Mouse (Mus musculus) hindbrain, embryonic 15.5 days (tissue): ENCODE results near the gene Ros1. TPM values are rescaled to one million over a fixed set of nuclear protein-coding genes. Genes with fewer than 3 reads are reported as not detected.
A peak's percentile ranks its signal among the peaks of the same experiment; 100 is the strongest.

ENCODE experiments used
- ATAC-seq: fragments of 200-750 bp; cut with Nextera tagmentation; 2 replicates; pipeline ENCODE4 v1.8.0; 2017; ENCODE audit warnings: low read depth, moderate number of reproducible peaks, moderate TSS enrichment; ENCODE audit not compliant: low FRiP score
- H3K27ac ChIP-seq: fragments of 300-500 bp; sonication (generic); replicated peaks from 2 replicates; pipeline ENCODE4 v1.5.1; 2015; ENCODE audit warnings: mild to moderate bottlenecking, inconsistent platforms
- H3K27me3 ChIP-seq: fragments of 300-500 bp; sonication (generic); 2 replicates; pipeline ENCODE4 v1.6.1; 2015; ENCODE audit warnings: control low read depth, inconsistent platforms
- H3K36me3 ChIP-seq: fragments of 300-500 bp; sonication (generic); 2 replicates; pipeline ENCODE4 v1.6.1; 2015; ENCODE audit warnings: control low read depth, inconsistent platforms
- H3K4me1 ChIP-seq: fragments of 300-500 bp; sonication (generic); replicated peaks from 2 replicates; pipeline ENCODE4 v1.6.1; 2015; ENCODE audit warnings: control low read depth, inconsistent platforms
- H3K4me2 ChIP-seq: fragments of 300-500 bp; sonication (generic); 2 replicates; pipeline ENCODE4 v1.6.1; 2015; ENCODE audit warnings: moderate library complexity, mild to moderate bottlenecking, inconsistent platforms
- H3K4me3 ChIP-seq: fragments of 300-500 bp; sonication (generic); 2 replicates; pipeline ENCODE4 v1.5.1; 2015; ENCODE audit warnings: mild to moderate bottlenecking, inconsistent platforms
- H3K9ac ChIP-seq: fragments of 300-500 bp; sonication (generic); 2 replicates; pipeline ENCODE4 v1.6.1; 2015; ENCODE audit warnings: inconsistent platforms
- H3K9me3 ChIP-seq: fragments of 300-500 bp; sonication (generic); 2 replicates; pipeline ENCODE4 v1.6.1; 2016; ENCODE audit warnings: control low read depth, inconsistent platforms
- WGBS: fragments of 180-500 bp; shearing (Covaris S2); methylation state at CpG from one replicate; pipeline ENCODE4 v1.1.7; 2015; 5-methylcytosine and 5-hydroxymethylcytosine counted together
- polyA plus RNA-seq: library from polyadenylated mRNA; unstranded; fragments of >200 nt; fragmentation: Nextera tagmentation; extraction: Ambion mirVana; gene quantifications from 2 replicates; pipeline ENCODE4 v1.2.1, GENCODE M21; 2015

Ros1 gene
- polyA plus RNA-seq, 1 experiment from 2014 or later, result not detected

GRCm38 (mm10) chr10:52216797-52217563 is 21.9 kb upstream of the Ros1 start:
- no peak overlapping the region for H3K4me3 ChIP-seq
- no peak overlapping the region for H3K27ac ChIP-seq
- WGBS, result 24% methylated on average over 7 of the region's 7 CpGs
- peak; percentile 84; the same call in 1 of the 2 replicates for ATAC-seq
- H3K4me1 ChIP-seq, result no peaks in the 10 kb centered on the region
- H3K4me2 ChIP-seq, result no peak overlapping the region
- no peaks in the 10 kb centered on the region for H3K36me3 ChIP-seq
- H3K9ac ChIP-seq, result no peak overlapping the region
- H3K27me3 ChIP-seq, result no peaks in the 10 kb centered on the region
- H3K9me3 ChIP-seq, result no peaks in the 10 kb centered on the region

GRCm38 (mm10) chr10:52215267-52215818 is 20.3 kb upstream of the Ros1 start:
- Histone ChIP-seq H3K4me1 (no peaks in the 10 kb centered on the region), H3K9me3 (no peaks in the 10 kb centered on the region), H3K4me2 (no peak overlapping the region), H3K9ac (no peak overlapping the region), H3K27me3 (no peaks in the 10 kb centered on the region), H3K27ac (no peak overlapping the region), H3K4me3 (no peak overlapping the region), H3K36me3 (no peaks in the 10 kb centered on the region)
- no peak for ATAC-seq
- WGBS, result 81% methylated on average over 2 of the region's 2 CpGs

GRCm38 (mm10) chr10:52204006-52204405 is 9.0 kb upstream of the Ros1 start:
- Histone ChIP-seq H3K27ac (no peak overlapping the region), H3K36me3 (no peaks in the 10 kb centered on the region), H3K9me3 (no peaks in the 10 kb centered on the region), H3K4me3 (no peak overlapping the region), H3K4me2 (no peak overlapping the region), H3K27me3 (no peaks in the 10 kb centered on the region), H3K9ac (no peak overlapping the region), H3K4me1 (no peaks in the 10 kb centered on the region)
- no peak for ATAC-seq
- 84% methylated on average over 2 of the region's 2 CpGs for WGBS

GRCm38 (mm10) chr10:52185900-52186299 is 9.1 kb downstream of the Ros1 start:
- H3K4me1 ChIP-seq, result no peaks in the 10 kb centered on the region
- H3K4me2 ChIP-seq, result no peak overlapping the region
- no peak overlapping the region for H3K9ac ChIP-seq
- no peak overlapping the region for H3K27ac ChIP-seq
- no peaks in the 10 kb centered on the region for H3K36me3 ChIP-seq
- no peaks in the 10 kb centered on the region for H3K9me3 ChIP-seq
- ATAC-seq, result no peak
- WGBS, result 88% methylated on average over 4 of the region's 4 CpGs
- no peaks in the 10 kb centered on the region for H3K27me3 ChIP-seq
- H3K4me3 ChIP-seq, result no peak overlapping the region

- no peak for ATAC-seq
- 89% methylated on average over 3 of the region's 3 CpGs for WGBS
- Histone ChIP-seq H3K4me2 (no peak overlapping the region), H3K27ac (no peak overlapping the region), H3K27me3 (no peaks in the 10 kb centered on the region), H3K9ac (no peak overlapping the region), H3K4me3 (no peak overlapping the region), H3K4me1 (no peaks in the 10 kb centered on the region), H3K36me3 (no peaks in the 10 kb centered on the region), H3K9me3 (no peaks in the 10 kb centered on the region)
Measured at GRCm38 (mm10) chr10:52182878-52183277, 12.2 kb downstream of the Ros1 start.

GRCm38 (mm10) chr10:52174376-52174775 is 20.7 kb downstream of the Ros1 start:
- ATAC-seq, result no peak
- H3K9ac ChIP-seq, result no peak overlapping the region
- no peak overlapping the region for H3K27ac ChIP-seq
- 60% methylated on average over 4 of the region's 4 CpGs for WGBS
- no peaks in the 10 kb centered on the region for H3K36me3 ChIP-seq
- H3K4me3 ChIP-seq, result no peak overlapping the region
- no peaks in the 10 kb centered on the region for H3K9me3 ChIP-seq
- no peaks in the 10 kb centered on the region for H3K4me1 ChIP-seq
- no peak overlapping the region for H3K4me2 ChIP-seq
- H3K27me3 ChIP-seq, result no peaks in the 10 kb centered on the region

- Histone ChIP-seq H3K27ac (no peak overlapping the region), H3K4me3 (no peak overlapping the region), H3K4me2 (no peak overlapping the region), H3K4me1 (no peaks in the 10 kb centered on the region), H3K9me3 (no peaks in the 10 kb centered on the region), H3K27me3 (no peaks in the 10 kb centered on the region), H3K36me3 (no peaks in the 10 kb centered on the region), H3K9ac (no peak overlapping the region)
- 96% methylated on average over 1 of the region's 1 CpGs for WGBS
- no peak for ATAC-seq
Measured at GRCm38 (mm10) chr10:52170489-52170888, 24.6 kb downstream of the Ros1 start.

GRCm38 (mm10) chr10:52169841-52170240 is 25.2 kb downstream of the Ros1 start:
- Histone ChIP-seq H3K36me3 (no peaks in the 10 kb centered on the region), H3K9ac (no peak overlapping the region), H3K4me2 (no peak overlapping the region), H3K9me3 (no peaks in the 10 kb centered on the region), H3K4me1 (no peaks in the 10 kb centered on the region), H3K27ac (no peak overlapping the region), H3K4me3 (no peak overlapping the region), H3K27me3 (no peaks in the 10 kb centered on the region)
- ATAC-seq, result no peak
- WGBS, result 87% methylated on average over 5 of the region's 5 CpGs

GRCm38 (mm10) chr10:52165376-52165775 is 29.7 kb downstream of the Ros1 start:
- H3K9me3 ChIP-seq, result no peaks in the 10 kb centered on the region
- no peak overlapping the region for H3K9ac ChIP-seq
- no peak overlapping the region for H3K27ac ChIP-seq
- ATAC-seq, result no peak
- 75% methylated on average over 1 of the region's 1 CpGs for WGBS
- H3K4me1 ChIP-seq, result no peaks in the 10 kb centered on the region
- H3K4me3 ChIP-seq, result no peak overlapping the region
- no peaks in the 10 kb centered on the region for H3K27me3 ChIP-seq
- H3K36me3 ChIP-seq, result no peaks in the 10 kb centered on the region
- no peak overlapping the region for H3K4me2 ChIP-seq

GRCm38 (mm10) chr10:52160604-52161003 is 34.4 kb downstream of the Ros1 start:
- no peak overlapping the region for H3K9ac ChIP-seq
- H3K36me3 ChIP-seq, result no peaks in the 10 kb centered on the region
- no peaks in the 10 kb centered on the region for H3K27me3 ChIP-seq
- H3K4me2 ChIP-seq, result no peak overlapping the region
- H3K27ac ChIP-seq, result no peak overlapping the region
- no peaks in the 10 kb centered on the region for H3K4me1 ChIP-seq
- ATAC-seq, result no peak
- no peak overlapping the region for H3K4me3 ChIP-seq
- 61% methylated on average over 3 of the region's 3 CpGs for WGBS
- H3K9me3 ChIP-seq, result no peaks in the 10 kb centered on the region

- 97% methylated on average over 3 of the region's 3 CpGs for WGBS
- no peak for ATAC-seq
- Histone ChIP-seq H3K27me3 (no peaks in the 10 kb centered on the region), H3K4me2 (no peak overlapping the region), H3K4me1 (no peaks in the 10 kb centered on the region), H3K36me3 (no peaks in the 10 kb centered on the region), H3K9me3 (no peaks in the 10 kb centered on the region), H3K4me3 (no peak overlapping the region), H3K27ac (no peak overlapping the region), H3K9ac (no peak overlapping the region)
Measured at GRCm38 (mm10) chr10:52159704-52160103, 35.3 kb downstream of the Ros1 start.

GRCm38 (mm10) chr10:52133354-52134074 is 61.5 kb downstream of the Ros1 start:
- no peaks in the 10 kb centered on the region for H3K9me3 ChIP-seq
- ATAC-seq, result no peak
- H3K9ac ChIP-seq, result no peak overlapping the region
- no peak overlapping the region for H3K4me3 ChIP-seq
- no peaks in the 10 kb centered on the region for H3K36me3 ChIP-seq
- H3K4me2 ChIP-seq, result no peak overlapping the region
- H3K27me3 ChIP-seq, result no peaks in the 10 kb centered on the region
- 86% methylated on average over 4 of the region's 4 CpGs for WGBS
- H3K27ac ChIP-seq, result no peak overlapping the region
- no peaks in the 10 kb centered on the region for H3K4me1 ChIP-seq
